ENCODE assay signal across 8 mouse cellular contexts in genomic region chr7:79464776-79465420, GRCm38 (mm10). TPM values are rescaled to one million over a fixed set of nuclear protein-coding genes. Genes with fewer than 3 reads are reported as not detected.
DNase-seq lines count a peak whose midpoint lies in the region; ATAC-seq and TF ChIP-seq lines count a peak whose summit lies in the region.

No protein-coding gene starts in this region.

- no peak for ATAC-seq in hindbrain, embryonic 14.5 days (ENCODE audit: low FRiP score)
- no peak for ATAC-seq in erythroid progenitor cell, adult 5-6 weeks (replicated peaks; ENCODE audit: low FRiP score, poor library complexity, severe bottlenecking)

- H3K4me2 ChIP-seq in hindbrain, embryonic 14.5 days (replicated peaks): peak overlapping the region; percentile 85

- peaks cover 6% of the 10 kb centered on the region for H3K4me1 ChIP-seq in heart, adult 2 months (ENCODE audit: control insufficient read depth, insufficient read depth, low read length)
- H3K4me1 ChIP-seq in E14TG2a.4 (replicated peaks; ENCODE audit: low read depth, low read length): peaks cover 74% of the 10 kb centered on the region
- H3K4me1 ChIP-seq in hindbrain, embryonic 14.5 days (replicated peaks; ENCODE audit: control insufficient read depth, insufficient read depth, low read length): peaks cover 24% of the 10 kb centered on the region
- peaks cover 30% of the 10 kb centered on the region for H3K4me1 ChIP-seq in thymus, adult 2 months (replicated peaks; ENCODE audit: control insufficient read depth, insufficient read depth, low read length)

- no peak for TF ChIP-seq CTCF in heart, adult 2 months (IDR thresholded peaks at IDR 0.05)
- no peak for TF ChIP-seq CTCF in E14TG2a.4 (conservative IDR thresholded peaks at IDR 0.05; ENCODE audit: low read length)
- no peak for TF ChIP-seq CTCF in thymus, adult 2 months (IDR thresholded peaks at IDR 0.05; ENCODE audit: borderline replicate concordance, control insufficient read depth, extremely low read depth, insufficient read depth, low read length, poor library complexity)

- peak overlapping the region; percentile 90 for H3K27ac ChIP-seq in heart, adult 2 months
- no peak overlapping the region for H3K27ac ChIP-seq in hindbrain, embryonic 14.5 days
- peak overlapping the region; percentile 12; the same call in 1 of the 2 replicates for H3K27ac ChIP-seq in macrophage
- no peak overlapping the region for H3K27ac ChIP-seq in thymus, adult 2 months (ENCODE audit: control insufficient read depth, insufficient read depth, low read length)

- no peaks in the 10 kb centered on the region for H3K27me3 ChIP-seq in heart, adult 2 months (ENCODE audit: control insufficient read depth, insufficient read depth, low read length)
- peaks cover 22% of the 10 kb centered on the region for H3K27me3 ChIP-seq in E14TG2a.4 (ENCODE audit: insufficient read depth, low read length)
- H3K27me3 ChIP-seq in hindbrain, embryonic 14.5 days (ENCODE audit: control insufficient read depth, insufficient read depth, low read length): no peaks in the 10 kb centered on the region
- no peaks in the 10 kb centered on the region for H3K27me3 ChIP-seq in thymus, adult 2 months (ENCODE audit: control insufficient read depth, insufficient read depth, low read length)

- no peak for TF ChIP-seq EP300 in heart, adult 2 months (IDR thresholded peaks at IDR 0.05; ENCODE audit: insufficient read depth, low read depth, low read length)

- intact Hi-C loops in heart, adult 2 months (cut with DNase I): loop anchor here (2.0 to 10.0 kb wide), 4 partner anchors 72 to 318 kb away; partner anchors contain the start of genes Abhd2 and Mfge8
- intact Hi-C loops in heart, postnatal 36 days (cut with DNase I): loop anchor here (5.0 to 10.0 kb wide), 5 partner anchors 73 to 323 kb away; partner anchors contain the start of genes Abhd2 and Fanci

- H3K9ac ChIP-seq in heart, adult 2 months (ENCODE audit: low read depth, low read length): peak overlapping the region; percentile 80
- H3K9ac ChIP-seq in hindbrain, embryonic 14.5 days: peak overlapping the region; percentile 83

- H3K4me3 ChIP-seq in heart, adult 2 months: peak overlapping the region; percentile 94
- H3K4me3 ChIP-seq in E14TG2a.4 (replicated peaks; ENCODE audit: low read length): peak overlapping the region; percentile 90
- peak overlapping the region; percentile 90 for H3K4me3 ChIP-seq in hindbrain, embryonic 14.5 days (replicated peaks; ENCODE audit: low read length)
- peak overlapping the region; percentile 63 for H3K4me3 ChIP-seq in macrophage (ENCODE audit: inconsistent target)
- peak overlapping the region; percentile 82 for H3K4me3 ChIP-seq in thymus, adult 2 months (ENCODE audit: control insufficient read depth, insufficient read depth, low read length)

- WGBS in heart, adult 2 months: 23% methylated on average over 47 of the region's 47 CpGs
- 6% methylated on average over 47 of the region's 47 CpGs for WGBS in hindbrain, embryonic 14.5 days
- WGBS in macrophage (ENCODE audit: missing documents): 88% methylated on average over 27 of the region's 47 CpGs
- WGBS in thymus, adult 2 months: 86% methylated on average over 47 of the region's 47 CpGs

- DNase-seq in heart, adult 2 months: peak in 1 of 2 experiments; percentile 35
- no peak for DNase-seq in heart, postnatal 36 days
- peak; percentile 14 for DNase-seq in embryo, embryonic 10.5 days (ENCODE audit: low spot score)
- no peak for DNase-seq in hindbrain, embryonic 14.5 days (ENCODE audit: low spot score)
- DNase-seq in thymus, adult 2 months: peak; percentile 15

- no peaks in the 10 kb centered on the region for H3K36me3 ChIP-seq in heart, adult 2 months (ENCODE audit: control insufficient read depth, insufficient read depth, low read length)
- H3K36me3 ChIP-seq in E14TG2a.4 (ENCODE audit: insufficient read depth, low read length) (peaks cover 48% of the 10 kb centered on the region), macrophage (ENCODE audit: inconsistent target) (peaks cover 25% of the 10 kb centered on the region)
- peaks cover 33% of the 10 kb centered on the region for H3K36me3 ChIP-seq in hindbrain, embryonic 14.5 days (replicated peaks; ENCODE audit: control insufficient read depth, insufficient read depth)
- peaks cover 25% of the 10 kb centered on the region for H3K36me3 ChIP-seq in thymus, adult 2 months (ENCODE audit: control insufficient read depth, insufficient read depth, low read length)

- no peak for TF ChIP-seq POLR2A in heart, adult 2 months (IDR thresholded peaks at IDR 0.05; ENCODE audit: insufficient read depth, low read depth, low read length)
- no peak for TF ChIP-seq POLR2A in thymus, adult 2 months (IDR thresholded peaks at IDR 0.05; ENCODE audit: control insufficient read depth, extremely low read depth, insufficient read depth, low read length, poor library complexity)

- no peaks in the 10 kb centered on the region for H3K9me3 ChIP-seq in E14TG2a.4 (ENCODE audit: low read length)
- H3K9me3 ChIP-seq in hindbrain, embryonic 14.5 days (ENCODE audit: control insufficient read depth, low read length): no peaks in the 10 kb centered on the region

- H3K79me2 ChIP-seq in heart, adult 2 months (replicated peaks; ENCODE audit: control insufficient read depth, insufficient read depth, low read length): no peaks in the 10 kb centered on the region
- peaks cover 21% of the 10 kb centered on the region; the same call in 1 of the 2 replicates for H3K79me2 ChIP-seq in macrophage (ENCODE audit: inconsistent target)

RNA-seq across cellular contexts. Expression of gene Polg, which starts 1.3 kb away (rescaled TPM):
- 10 to 100 TPM; 53.0 to 66.5 TPM for total RNA-seq in heart, adult 2 months (2021)
- 40.5 and 59.0 TPM in 2 replicates for polyA plus RNA-seq in heart, adult 2 months (2012; rRNA removed)
- 10 to 100 TPM; 58.9 to 60.7 TPM for total RNA-seq in heart, postnatal 36 days (2021)
- 26.3 and 28.9 TPM in 2 replicates for polyA plus RNA-seq in hindbrain, embryonic 14.5 days (2014; fragmentation: Nextera tagmentation; extraction: Ambion mirVana)
- total RNA-seq in macrophage (2018; cell fraction: chromatin; rRNA removed): 100 to 1,000 TPM; 107 to 352 (median 172) TPM
- total RNA-seq in macrophage (2018; cell fraction: cytosol; rRNA removed): 10 to 100 TPM in 25 of 26 experiments, 1 to 10 TPM in 1; 8.8 to 21.0 (median 14.3) TPM
- total RNA-seq in macrophage (2018; cell fraction: nucleus; rRNA removed): 100 to 1,000 TPM in 3 of 26 experiments, 10 to 100 TPM in 23; 41.4 to 153 (median 72.4) TPM
- 11.0 to 22.7 TPM (median 18.7 TPM) in 3 replicates for polyA plus RNA-seq in macrophage (2018)
- 152 and 164 TPM in 2 replicates for polyA plus RNA-seq in thymus, adult 2 months (2012; rRNA removed)
- 14.7 and 28.5 TPM in 2 replicates for total RNA-seq in erythroid progenitor cell, adult 5-6 weeks (2015; ENCODE audit: low replicate concordance)
- total RNA-seq in erythroid progenitor cell, adult 5-6 weeks (2017; ENCODE audit: low replicate concordance): 50.2 and 51.1 TPM in 2 replicates

Comparison
In these comparisons a context has a peak if more than half of its experiments do, and no peak if none do; other contexts are left out.
1. DNase-seq: peak in embryo, embryonic 10.5 days (single experiment) and thymus, adult 2 months (single experiment); none in heart, postnatal 36 days (0 of 2) and hindbrain, embryonic 14.5 days (single experiment).
2. H3K27ac ChIP-seq: peak in heart, adult 2 months (single experiment) and macrophage (single experiment); none in hindbrain, embryonic 14.5 days (single experiment) and thymus, adult 2 months (single experiment).
3. Peak in every context shown above with its lines, with median percentiles within 50 percentile points of each other: H3K4me3 ChIP-seq.